Mouse (Mus musculus) heart, postnatal 0 days (tissue): ENCODE data around the gene Golim4. TPM values are rescaled to one million over a fixed set of nuclear protein-coding genes. Genes with fewer than 3 reads are reported as not detected.
"Not testable (repeated sequence)": the region's sequence is repeated elsewhere in the genome, so short reads cannot be mapped to it uniquely, and the experiment has no call there.

Experiments used
- ATAC-seq: fragments of 200-750 bp; cut with Nextera tagmentation; 2 replicates; pipeline ENCODE4 v1.8.0; 2017; ENCODE audit warnings: low read depth, moderate number of reproducible peaks, moderate library complexity; ENCODE audit not compliant: insufficient read depth
- DNase-seq: peaks from one replicate; pipeline ENCODE4 v3.0.0-alpha.2; 2016; ENCODE audit warnings: low spot score
- H3K27ac ChIP-seq: fragments of 300-500 bp; sonication (generic); 2 replicates; pipeline ENCODE4 v1.5.1; 2014; ENCODE audit warnings: low read depth, mild to moderate bottlenecking
- H3K27me3 ChIP-seq: fragments of 300-500 bp; sonication (generic); 2 replicates; pipeline ENCODE4 v1.6.1; 2014; ENCODE audit warnings: low read length, mixed read lengths; ENCODE audit not compliant: control insufficient read depth, insufficient read depth
- H3K36me3 ChIP-seq: fragments of 300-500 bp; sonication (generic); replicated peaks from 2 replicates; pipeline ENCODE4 v1.6.1; 2014; ENCODE audit warnings: low read length, mixed read lengths; ENCODE audit not compliant: control insufficient read depth, insufficient read depth
- H3K4me1 ChIP-seq: fragments of 300-500 bp; sonication (generic); 2 replicates; pipeline ENCODE4 v1.6.1; 2014; ENCODE audit warnings: antibody characterized with exemption; ENCODE audit not compliant: control insufficient read depth, insufficient read depth
- H3K4me2 ChIP-seq: fragments of 300-500 bp; sonication (generic); 2 replicates; pipeline ENCODE4 v1.6.1; 2014; ENCODE audit warnings: low read depth, mild to moderate bottlenecking, low read length, moderate library complexity
- H3K4me3 ChIP-seq: fragments of 300-500 bp; sonication (generic); 2 replicates; pipeline ENCODE4 v1.5.1; 2014; ENCODE audit warnings: low read depth, low read length
- H3K9ac ChIP-seq: fragments of 300-500 bp; sonication (generic); replicated peaks from 2 replicates; pipeline ENCODE4 v1.6.1; 2014; ENCODE audit warnings: low read depth, low read length, mixed read lengths
- H3K9me3 ChIP-seq: fragments of 300-500 bp; sonication (generic); replicated peaks from 2 replicates; pipeline ENCODE4 v1.6.1; 2016; ENCODE audit warnings: low read length; ENCODE audit not compliant: control insufficient read depth
- CTCF ChIP-seq: IDR thresholded peaks from 2 replicates; pipeline ENCODE4 v1.5.1; 2016; ENCODE audit warnings: antibody characterized with exemption, control low read depth, low read depth
- EP300 ChIP-seq: IDR thresholded peaks from 2 replicates; pipeline ENCODE4 v1.6.1; 2016; ENCODE audit warnings: antibody characterized with exemption, low read depth
- WGBS: fragments of 180-500 bp; shearing (Covaris S2); extraction: QIAGEN DNeasy Blood & Tissue Kit; methylation state at CpG from one replicate; pipeline ENCODE4 v1.1.7; 2014; 5-methylcytosine and 5-hydroxymethylcytosine counted together
- polyA plus RNA-seq: library from polyadenylated mRNA; unstranded; fragments of >200 nt; fragmentation: Nextera tagmentation; extraction: Ambion mirVana; gene quantifications from 2 replicates; pipeline ENCODE4 v1.2.1, GENCODE M21; 2015
- total RNA-seq: library from RNA; depleted of rRNA; stranded (reverse); fragments of >200 nt; gene quantifications from 2 replicates; pipeline ENCODE4 v1.2.3, GENCODE M21; 2014; ENCODE audit warnings: low replicate concordance; rRNA removed

Golim4 gene
- total RNA-seq, result 20.2 and 48.5 TPM in 2 replicates
- polyA plus RNA-seq, result 24.5 and 24.7 TPM in 2 replicates

DNA sequence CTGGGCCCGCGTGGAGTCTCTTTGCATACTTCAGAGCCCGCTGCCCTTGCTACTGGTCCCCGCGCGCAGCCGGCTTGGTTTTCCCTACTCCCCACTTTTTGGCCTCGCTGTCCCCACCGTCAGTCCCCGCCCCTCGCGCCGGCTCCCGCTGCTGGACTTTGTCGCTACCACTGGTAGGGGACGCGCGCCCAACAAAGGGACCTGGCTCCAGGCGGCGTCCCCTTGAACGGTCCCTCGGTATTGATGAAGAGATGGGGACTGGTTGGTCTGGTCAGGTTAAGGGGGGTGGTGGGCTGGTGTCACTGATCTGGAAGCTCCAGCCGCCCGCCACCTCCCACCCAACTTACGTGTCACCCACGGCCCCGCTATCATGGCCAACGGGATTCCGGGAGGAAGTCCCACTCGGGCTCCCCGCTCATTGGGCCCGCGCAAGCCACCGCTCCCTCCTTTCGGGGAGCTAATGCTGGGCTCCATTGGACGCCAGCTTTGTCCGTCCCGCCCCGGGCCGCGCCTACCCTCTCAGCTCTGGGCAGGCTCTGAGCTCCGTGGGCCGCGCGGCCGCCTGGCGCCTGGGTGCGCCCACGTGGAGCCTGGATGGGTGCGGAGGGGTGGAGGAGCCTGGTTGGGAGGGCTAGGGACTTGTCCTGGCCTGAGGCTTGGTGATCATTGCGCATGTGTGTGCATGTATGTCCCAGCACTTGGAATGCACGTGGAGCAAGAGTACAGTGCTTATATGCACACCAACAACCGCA lies at the start of gene Golim4:
TSS of gene Golim4 (minus strand) at position 399 of the 752 bp plus-strand sequence.
- DNase-seq (peak; percentile 94), ATAC-seq (peak; percentile 99)
- Histone ChIP-seq H3K27ac (peak within 1 kb of the TSS; percentile 90), H3K9ac (peak within 1 kb of the TSS; percentile 71), H3K36me3 (no peaks in the 10 kb centered on the region), H3K4me1 (peaks cover 26% of the 10 kb centered on the region), H3K4me2 (peak within 1 kb of the TSS; percentile 87), H3K4me3 (peak within 1 kb of the TSS; percentile 72), H3K27me3 (no peaks in the 10 kb centered on the region), H3K9me3 (no peaks in the 10 kb centered on the region)
- TF ChIP-seq CTCF (no peak), EP300 (no peak)
- under 1% methylated on average over 47 of the region's 53 CpGs for WGBS

DNA sequence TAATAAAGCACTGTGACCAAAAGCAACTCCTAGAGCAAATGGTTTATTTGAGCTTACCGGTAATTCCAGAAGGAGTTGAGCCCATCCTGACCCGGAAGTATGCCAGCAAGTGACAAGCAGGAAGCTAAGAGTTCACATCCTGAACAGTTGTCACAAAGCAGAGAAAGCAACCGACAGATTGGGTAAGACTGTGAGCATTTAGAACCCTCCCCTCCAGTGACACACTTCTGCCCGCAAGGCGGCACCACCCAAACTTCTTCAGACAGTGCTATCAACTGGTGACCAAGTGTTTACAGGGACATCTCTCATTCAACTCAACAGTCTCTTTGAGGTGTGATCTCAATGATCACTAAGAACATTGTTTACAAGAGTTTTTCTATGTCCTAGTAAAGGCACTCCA lies 48.9 kb upstream of the Golim4 start:
- DNase-seq (no peak), ATAC-seq (no peak)
- Histone ChIP-seq H3K4me1 (no peaks in the 10 kb centered on the region), H3K27ac (no peak overlapping the region), H3K4me3 (no peak overlapping the region), H3K36me3 (no peaks in the 10 kb centered on the region), H3K4me2 (no peak overlapping the region), H3K9ac (no peak overlapping the region), H3K9me3 (no peaks in the 10 kb centered on the region), H3K27me3 (no peaks in the 10 kb centered on the region)
- TF ChIP-seq CTCF, result no peak
- TF ChIP-seq EP300, result no peak
- WGBS, result 59% methylated on average over 5 of the region's 5 CpGs

DNA sequence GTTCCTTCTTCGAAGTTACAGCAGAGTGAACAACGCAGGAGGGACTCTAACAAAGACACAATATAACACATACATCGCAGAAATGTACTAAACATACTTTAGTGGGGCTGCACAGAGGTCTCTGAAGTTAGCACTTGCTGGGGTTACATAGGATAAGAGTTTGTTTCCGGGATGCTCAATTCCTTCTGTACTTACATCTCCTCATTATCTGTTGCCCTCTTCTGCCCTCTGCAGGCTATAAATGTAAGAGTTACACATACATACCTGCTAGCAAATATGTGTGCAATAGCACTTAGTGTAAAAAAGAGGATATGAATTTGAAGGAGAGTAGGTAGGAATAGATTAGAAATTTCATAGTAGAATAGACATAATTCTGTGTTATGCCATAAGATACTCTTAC lies 44.4 kb upstream of the Golim4 start:
- H3K36me3 ChIP-seq, result no peaks in the 10 kb centered on the region

DNA sequence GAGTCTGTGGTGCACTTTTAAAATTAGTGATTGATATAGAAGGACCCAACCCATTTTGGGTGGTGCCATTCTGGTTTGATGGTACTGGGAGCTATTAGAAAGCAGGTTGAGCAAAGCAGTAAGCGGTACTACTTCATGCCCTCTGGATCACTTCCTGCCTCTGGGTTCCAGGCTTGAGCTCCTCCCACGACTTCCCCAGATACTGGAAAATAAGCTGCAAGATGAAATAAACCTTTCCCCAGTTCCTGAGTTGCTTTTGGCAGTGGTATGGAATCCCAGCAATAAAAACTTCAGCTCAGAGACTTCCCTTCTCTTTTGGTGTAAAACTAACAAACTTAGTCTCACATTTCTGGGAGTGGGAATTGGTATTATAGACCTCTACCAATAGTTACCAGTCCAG lies 43.7 kb upstream of the Golim4 start:
- Histone ChIP-seq H3K9ac (no peak overlapping the region), H3K4me3 (no peak overlapping the region), H3K9me3 (no peaks in the 10 kb centered on the region), H3K4me2 (no peak overlapping the region), H3K4me1 (no peaks in the 10 kb centered on the region), H3K36me3 (no peaks in the 10 kb centered on the region), H3K27ac (no peak overlapping the region), H3K27me3 (no peaks in the 10 kb centered on the region)
- ATAC-seq (no peak), DNase-seq (peak; percentile 12)
- no peak for TF ChIP-seq EP300
- TF ChIP-seq CTCF, result no peak
- 45% methylated on average over 2 of the region's 2 CpGs for WGBS

More for the DNA sequence above, 44.4 kb upstream of the Golim4 start:
- H3K9ac ChIP-seq, result no peak overlapping the region
- H3K4me3 ChIP-seq, result no peak overlapping the region
- DNase-seq (peak; percentile 66), ATAC-seq (peak; percentile 41; the same call in 1 of the 2 replicates)
- TF ChIP-seq EP300, result no peak
- peak; percentile 69 for TF ChIP-seq CTCF
- 40% methylated on average over 4 of the region's 4 CpGs for WGBS
- no peaks in the 10 kb centered on the region for H3K27me3 ChIP-seq
- H3K4me1 ChIP-seq, result no peaks in the 10 kb centered on the region
- no peak overlapping the region for H3K27ac ChIP-seq
- H3K4me2 ChIP-seq, result no peak overlapping the region
- no peaks in the 10 kb centered on the region for H3K9me3 ChIP-seq

DNA sequence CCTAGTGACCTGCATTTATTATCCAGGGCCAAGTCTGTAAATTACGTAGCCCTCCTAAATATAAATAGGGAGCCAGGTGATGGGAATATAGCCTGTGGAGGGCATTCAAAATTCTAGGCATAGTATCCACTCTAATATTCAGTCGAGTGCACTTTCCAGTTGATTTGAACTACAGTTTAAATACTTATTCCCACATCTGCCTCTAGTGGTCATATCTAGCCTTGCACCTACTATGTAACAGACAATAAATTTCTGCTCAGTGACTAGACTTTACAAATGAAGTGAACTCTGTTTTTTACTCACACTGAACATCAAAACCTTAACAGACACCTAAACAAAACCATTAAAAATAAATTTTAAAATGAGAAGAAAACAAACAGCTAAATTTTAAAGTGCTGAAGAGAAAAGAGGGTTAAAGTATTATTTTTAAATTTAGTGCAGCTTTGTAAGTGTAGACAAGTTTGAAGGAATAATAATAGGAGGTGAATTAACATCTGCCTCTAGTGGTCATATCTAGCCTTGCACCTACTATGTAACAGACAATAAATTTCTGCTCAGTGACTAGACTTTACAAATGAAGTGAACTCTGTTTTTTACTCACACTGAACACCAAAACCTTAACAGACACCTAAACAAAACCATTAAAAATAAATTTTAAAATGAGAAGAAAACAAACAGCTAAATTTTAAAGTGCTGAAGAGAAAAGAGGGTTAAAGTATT lies 24.4 kb upstream of the Golim4 start:
- not testable (repeated sequence) for ATAC-seq, H3K36me3 ChIP-seq, H3K27ac ChIP-seq, H3K27me3 ChIP-seq, H3K4me3 ChIP-seq, H3K9me3 ChIP-seq, H3K4me1 ChIP-seq, DNase-seq, H3K4me2 ChIP-seq, H3K9ac ChIP-seq
- WGBS, result 77% methylated on average over 2 of the region's 2 CpGs
- TF ChIP-seq CTCF, result peak; percentile 24; the same call in 1 of the 2 replicates

DNA sequence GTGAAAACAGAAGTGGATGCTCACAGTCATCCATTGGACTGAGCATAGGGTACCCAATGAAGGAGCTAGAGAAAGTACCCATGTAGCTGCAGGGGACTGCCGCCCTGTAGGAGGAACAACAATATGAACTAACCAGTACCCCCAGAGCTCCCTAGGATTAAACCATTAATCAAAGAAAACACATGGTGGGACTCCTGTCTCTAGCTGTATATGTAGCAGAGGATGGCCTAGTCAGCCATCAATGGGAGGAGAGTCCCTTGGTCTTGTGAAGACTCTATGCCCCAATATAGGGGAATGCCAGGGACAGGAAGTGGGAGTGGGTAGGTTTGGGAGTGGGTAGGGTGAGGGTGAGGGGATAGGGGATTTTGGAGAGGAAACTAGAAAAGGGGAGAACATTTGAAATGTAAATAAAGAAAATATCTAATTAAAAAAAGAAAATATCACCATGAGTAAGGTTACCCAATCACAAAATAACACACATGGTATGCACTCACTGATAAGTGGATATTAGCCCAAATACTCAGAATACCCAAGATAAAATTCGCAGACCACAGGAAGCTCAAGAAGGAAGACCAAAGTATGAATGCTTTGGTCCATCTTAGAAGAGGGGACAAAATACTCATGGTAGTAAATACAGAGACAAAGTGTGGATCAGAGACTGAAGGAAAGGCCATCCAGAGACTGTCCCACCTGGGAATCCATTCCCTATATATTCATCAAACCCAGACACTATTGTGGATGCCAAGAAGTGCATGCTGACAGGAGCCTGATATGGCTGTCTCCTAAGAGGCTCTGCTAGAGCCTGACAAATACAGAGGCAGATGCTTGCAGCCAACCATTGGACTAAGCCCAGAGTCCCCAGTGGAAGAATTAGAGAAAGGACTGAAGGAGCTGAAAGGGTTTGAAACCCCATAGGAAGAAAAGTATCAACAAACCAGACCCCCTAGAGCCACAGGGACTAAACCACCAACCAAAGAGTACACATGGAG lies 6.3 kb upstream of the Golim4 start:
- not testable (repeated sequence) for H3K27me3 ChIP-seq, ATAC-seq, H3K4me3 ChIP-seq, DNase-seq, H3K4me2 ChIP-seq, H3K9ac ChIP-seq, H3K36me3 ChIP-seq, H3K27ac ChIP-seq, H3K9me3 ChIP-seq, H3K4me1 ChIP-seq
- 62% methylated on average over 2 of the region's 2 CpGs for WGBS
